Mouse (Mus musculus) CH12.LX (cell line): ENCODE data around the gene Cep250.

ENCODE experiments used
- CHD2 ChIP-seq: IDR thresholded peaks from 2 replicates; pipeline ENCODE4 v1.6.1; 2011; ENCODE audit warnings: low read length, improper control_type of control experiment
- CTCF ChIP-seq, 2 experiments: IDR thresholded peaks in 1 of 2; conservative IDR thresholded peaks in 1 of 2; 2 replicates each; pipeline ENCODE4 v1.5.1; 2011 to 2012; ENCODE audit warnings: low read depth in 2 of 2, low read length in 2 of 2, improper control_type of control experiment in 1 of 2, inconsistent platforms in 1 of 2, mild to moderate bottlenecking in 1 of 2, moderate library complexity in 1 of 2
- E2F4 ChIP-seq: IDR thresholded peaks from 2 replicates; pipeline ENCODE4 v1.6.1; 2011; ENCODE audit warnings: low read depth, low read length, improper control_type of control experiment; ENCODE audit not compliant: insufficient replicate concordance
- ELF1 ChIP-seq: IDR thresholded peaks from 2 replicates; pipeline ENCODE4 v1.6.1; 2014; ENCODE audit warnings: low read depth, mild to moderate bottlenecking, inconsistent platforms, low read length, improper control_type of control experiment
- GABPA ChIP-seq: IDR thresholded peaks from 2 replicates; pipeline ENCODE4 v1.6.1; 2012; ENCODE audit warnings: low read depth, low read length, improper control_type of control experiment, inconsistent platforms; ENCODE audit not compliant: insufficient replicate concordance
- HCFC1 ChIP-seq: IDR thresholded peaks from 2 replicates; pipeline ENCODE4 v1.6.1; 2012; ENCODE audit warnings: low read depth, mild to moderate bottlenecking, inconsistent platforms, low read length, improper control_type of control experiment
- MAZ ChIP-seq: IDR thresholded peaks from 2 replicates; pipeline ENCODE4 v1.6.1; 2012; ENCODE audit warnings: low read depth, mild to moderate bottlenecking, inconsistent platforms, low read length, improper control_type of control experiment, moderate library complexity
- MXI1 ChIP-seq: IDR thresholded peaks from 2 replicates; pipeline ENCODE4 v1.6.1; 2011; ENCODE audit warnings: mild to moderate bottlenecking, low read depth, low read length, improper control_type of control experiment
- NELFE ChIP-seq: IDR thresholded peaks from 2 replicates; pipeline ENCODE4 v1.6.1; 2011; ENCODE audit warnings: low read depth, low read length, improper control_type of control experiment
- POLR2A ChIP-seq: IDR thresholded peaks from 2 replicates; pipeline ENCODE4 v1.6.1; 2011; ENCODE audit warnings: low read depth, mild to moderate bottlenecking, improper control_type of control experiment, low read length
- ZNF384 ChIP-seq: IDR thresholded peaks from 2 replicates; pipeline ENCODE4 v1.6.1; 2012; ENCODE audit warnings: low read depth, low read length, improper control_type of control experiment, inconsistent platforms

DNA sequence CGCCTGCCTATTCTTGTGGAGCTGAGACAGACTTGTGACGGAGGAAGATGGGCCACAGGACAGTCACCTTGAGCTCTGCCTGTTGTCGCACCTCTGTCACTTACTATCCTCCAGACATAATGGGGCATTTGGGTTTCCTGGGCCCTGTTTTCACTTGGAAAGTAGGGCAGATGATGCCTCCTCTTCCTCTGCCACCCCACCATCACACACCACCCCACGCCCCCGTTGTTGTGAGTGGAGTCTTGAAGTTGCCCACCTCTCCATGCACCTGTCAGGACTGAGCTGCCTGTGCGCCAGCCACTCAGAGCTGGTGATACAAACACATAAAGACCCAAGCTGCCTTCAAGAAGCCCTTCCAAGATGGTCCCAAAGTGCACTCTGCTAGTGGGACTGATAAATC lies 30.9 kb downstream of the Cep250 start:
- TF ChIP-seq CTCF (conservative IDR thresholded peaks at IDR 0.05 in 1 of 2, IDR thresholded peaks at IDR 0.05 in 1 of 2; ENCODE audit: low read depth in 2 of 2, low read length in 2 of 2) (no peak), CHD2 (no peak), E2F4 (no peak), NELFE (no peak), MXI1 (no peak), POLR2A (no peak), MAZ (no peak), GABPA (no peak), HCFC1 (no peak), ELF1 (no peak), ZNF384 (no peak)
